Mouse (Mus musculus): Measurements from ENCODE around the gene Exosc1. TPM values are rescaled to one million over a fixed set of nuclear protein-coding genes. Genes with fewer than 3 reads are reported as not detected.
A peak's percentile ranks its signal among the peaks of the same experiment; 100 is the strongest.
"Not testable (repeated sequence)": the region's sequence is repeated elsewhere in the genome, so short reads cannot be mapped to it uniquely, and the experiment has no call there.

The Exosc1 gene
- polyA plus RNA-seq, 1 experiment from 2014 or later, result 32.3 TPM

- Histone ChIP-seq H3K36me3 (ENCODE audit: control insufficient read depth, insufficient read depth) (peaks cover 29% of the 10 kb centered on the region), H3K9ac (ENCODE audit: low read depth, low read length) (no peak overlapping the region), H3K4me1 (replicated peaks; ENCODE audit: control insufficient read depth, insufficient read depth, low read length) (0 out of 2 replicates have a peak, but pooled peaks cover 8% of the 10 kb centered on the region), H3K27me3 (replicated peaks; ENCODE audit: control insufficient read depth, insufficient read depth, low read length) (no peaks in the 10 kb centered on the region), H3K27ac (ENCODE audit: low read depth, low read length) (no peak overlapping the region), H3K4me3 (ENCODE audit: low read depth, low read length) (no peak overlapping the region), H3K9me3 (ENCODE audit: control insufficient read depth) (no peaks in the 10 kb centered on the region), H3K4me2 (replicated peaks; ENCODE audit: low read depth) (no peak overlapping the region)
- TF ChIP-seq CTCF (IDR thresholded peaks at IDR 0.05; ENCODE audit: low read depth), result no peak
- 79% methylated on average over 4 of the region's 4 CpGs for WGBS
- ATAC-seq, result no peak
Observed at GRCm38 (mm10) chr19:41916853-41917252, 16.4 kb downstream of the Exosc1 start.

GRCm38 (mm10) chr19:41915294-41915693, 17.9 kb downstream of the Exosc1 start:
- H3K36me3 ChIP-seq (ENCODE audit: control insufficient read depth, insufficient read depth), result peaks cover 29% of the 10 kb centered on the region
- H3K4me2 ChIP-seq (replicated peaks; ENCODE audit: low read depth), result no peak overlapping the region
- no peak overlapping the region for H3K27ac ChIP-seq (ENCODE audit: low read depth, low read length)
- no peak for ATAC-seq
- WGBS, result 81% methylated on average over 3 of the region's 3 CpGs
- no peak overlapping the region for H3K4me3 ChIP-seq (ENCODE audit: low read depth, low read length)
- no peaks in the 10 kb centered on the region for H3K9me3 ChIP-seq (ENCODE audit: control insufficient read depth)
- 0 out of 2 replicates have a peak, but pooled peaks cover 8% of the 10 kb centered on the region for H3K4me1 ChIP-seq (replicated peaks; ENCODE audit: control insufficient read depth, insufficient read depth, low read length)
- no peaks in the 10 kb centered on the region for H3K27me3 ChIP-seq (replicated peaks; ENCODE audit: control insufficient read depth, insufficient read depth, low read length)
- no peak for TF ChIP-seq CTCF (IDR thresholded peaks at IDR 0.05; ENCODE audit: low read depth)
- no peak overlapping the region for H3K9ac ChIP-seq (ENCODE audit: low read depth, low read length)

GRCm38 (mm10) chr19:41914592-41914882, 18.7 kb downstream of the Exosc1 start:
- H3K4me2 ChIP-seq (replicated peaks; ENCODE audit: low read depth), result peak overlapping the region; percentile 85
- not testable (repeated sequence) for H3K4me3 ChIP-seq (ENCODE audit: low read depth, low read length); ATAC-seq

GRCm38 (mm10) chr19:41913774-41914591, 19.2 kb downstream of the Exosc1 start:
- 40% methylated on average over 6 of the region's 6 CpGs for WGBS
- TF ChIP-seq CTCF (IDR thresholded peaks at IDR 0.05; ENCODE audit: low read depth), result no peak
- H3K27ac ChIP-seq (ENCODE audit: low read depth, low read length), result no peak overlapping the region

More at GRCm38 (mm10) chr19:41914592-41914882, 18.7 kb downstream of the Exosc1 start:
- not testable (repeated sequence) for H3K27me3 ChIP-seq (replicated peaks; ENCODE audit: control insufficient read depth, insufficient read depth, low read length); H3K9ac ChIP-seq (ENCODE audit: low read depth, low read length); H3K4me1 ChIP-seq (replicated peaks; ENCODE audit: control insufficient read depth, insufficient read depth, low read length); H3K27ac ChIP-seq (ENCODE audit: low read depth, low read length); H3K9me3 ChIP-seq (ENCODE audit: control insufficient read depth)
- H3K36me3 ChIP-seq (ENCODE audit: control insufficient read depth, insufficient read depth), result peaks cover 29% of the 10 kb centered on the region

GRCm38 (mm10) chr19:41912121-41913080, 20.8 kb downstream of the Exosc1 start:
- TF ChIP-seq CTCF (IDR thresholded peaks at IDR 0.05; ENCODE audit: low read depth), result no peak; the same call in none of the 2 replicates
- H3K9me3 ChIP-seq (ENCODE audit: control insufficient read depth), result no peaks in the 10 kb centered on the region
- H3K4me1 ChIP-seq (replicated peaks; ENCODE audit: control insufficient read depth, insufficient read depth, low read length), result peaks cover 9% of the 10 kb centered on the region; the same call in 1 of the 2 replicates
- WGBS, result under 1% methylated on average over 53 of the region's 53 CpGs
- H3K4me3 ChIP-seq (ENCODE audit: low read depth, low read length), result peak overlapping the region; percentile 65
- H3K9ac ChIP-seq (ENCODE audit: low read depth, low read length), result peak overlapping the region; percentile 63
- H3K27me3 ChIP-seq (replicated peaks; ENCODE audit: control insufficient read depth, insufficient read depth, low read length), result no peaks in the 10 kb centered on the region
- H3K36me3 ChIP-seq (ENCODE audit: control insufficient read depth, insufficient read depth), result peaks cover 19% of the 10 kb centered on the region
- peak; percentile 23 for ATAC-seq
- H3K4me2 ChIP-seq (replicated peaks; ENCODE audit: low read depth), result peak overlapping the region; percentile 85
- peak overlapping the region; percentile 30 for H3K27ac ChIP-seq (ENCODE audit: low read depth, low read length)

More at GRCm38 (mm10) chr19:41913774-41914591, 19.2 kb downstream of the Exosc1 start:
- H3K4me2 ChIP-seq (replicated peaks; ENCODE audit: low read depth), result peak overlapping the region; percentile 85
- no peak for ATAC-seq
- H3K9ac ChIP-seq (ENCODE audit: low read depth, low read length), result peak overlapping the region; percentile 63; the same call in 1 of the 2 replicates
- no peaks in the 10 kb centered on the region for H3K27me3 ChIP-seq (replicated peaks; ENCODE audit: control insufficient read depth, insufficient read depth, low read length)
- no peaks in the 10 kb centered on the region for H3K9me3 ChIP-seq (ENCODE audit: control insufficient read depth)
- H3K4me3 ChIP-seq (ENCODE audit: low read depth, low read length), result peak overlapping the region; percentile 65
- 0 out of 2 replicates have a peak, but pooled peaks cover 8% of the 10 kb centered on the region for H3K4me1 ChIP-seq (replicated peaks; ENCODE audit: control insufficient read depth, insufficient read depth, low read length)
- H3K36me3 ChIP-seq (ENCODE audit: control insufficient read depth, insufficient read depth), result peaks cover 24% of the 10 kb centered on the region

Data from intestine, postnatal 0 days (tissue).